Mouse (Mus musculus): Measurements from ENCODE around the gene Ddx54. TPM values are rescaled to one million over a fixed set of nuclear protein-coding genes. Genes with fewer than 3 reads are reported as not detected.
A peak's percentile ranks its signal among the peaks of the same experiment; 100 is the strongest.

Gene Ddx54
- polyA plus RNA-seq, 1 experiment from 2014 or later: 41.9 TPM

GRCm38 (mm10) chr5:120603515-120603914 lies 9.0 kb upstream of the Ddx54 start:
- Histone ChIP-seq H3K36me3 (ENCODE audit: control insufficient read depth, insufficient read depth, low read length) (no peaks in the 10 kb centered on the region), H3K9ac (ENCODE audit: low read length) (no peak overlapping the region), H3K9me3 (replicated peaks; ENCODE audit: control insufficient read depth, low read length) (no peaks in the 10 kb centered on the region), H3K27ac (ENCODE audit: low read length) (no peak overlapping the region), H3K4me3 (replicated peaks; ENCODE audit: low read length) (no peak overlapping the region), H3K27me3 (ENCODE audit: control insufficient read depth, insufficient read depth, low read length) (no peaks in the 10 kb centered on the region), H3K4me1 (ENCODE audit: control insufficient read depth, insufficient read depth, low read length) (peaks cover 5% of the 10 kb centered on the region; the same call in 1 of the 2 replicates), H3K4me2 (ENCODE audit: low read depth, low read length) (no peak overlapping the region)
- 70% methylated on average over 7 of the region's 7 CpGs for WGBS
- no peak for ATAC-seq (ENCODE audit: insufficient read depth, low FRiP score)

DNA sequence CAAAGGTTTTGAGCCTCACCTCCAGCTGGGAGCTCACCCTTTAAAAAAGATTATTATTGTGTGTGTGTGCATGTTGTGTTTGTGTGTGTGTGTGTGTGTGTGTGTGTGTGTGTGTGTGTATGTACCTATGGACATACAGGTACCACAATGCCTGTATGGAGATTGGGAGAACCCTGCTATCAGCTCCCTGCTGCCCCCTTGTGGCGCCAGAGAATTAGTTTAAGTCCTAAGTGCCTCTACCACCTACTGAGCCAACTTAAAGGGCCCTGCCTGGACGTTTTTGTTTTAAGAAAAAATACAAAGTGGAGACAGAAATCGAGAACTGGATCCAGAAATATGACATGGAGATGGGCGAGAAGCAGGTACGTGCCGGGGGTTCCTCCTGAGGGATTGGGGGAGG lies 7.7 kb upstream of the Ddx54 start:
- Histone ChIP-seq H3K4me1 (ENCODE audit: control insufficient read depth, insufficient read depth, low read length) (peaks cover 5% of the 10 kb centered on the region; the same call in 1 of the 2 replicates), H3K4me3 (replicated peaks; ENCODE audit: low read length) (peak overlapping the region; percentile 42), H3K9ac (ENCODE audit: low read length) (peak overlapping the region; percentile 65), H3K36me3 (ENCODE audit: control insufficient read depth, insufficient read depth, low read length) (no peaks in the 10 kb centered on the region), H3K27ac (ENCODE audit: low read length) (no peak overlapping the region; the same call in 1 of the 2 replicates), H3K27me3 (ENCODE audit: control insufficient read depth, insufficient read depth, low read length) (no peaks in the 10 kb centered on the region), H3K4me2 (ENCODE audit: low read depth, low read length) (peak overlapping the region; percentile 68), H3K9me3 (replicated peaks; ENCODE audit: control insufficient read depth, low read length) (no peaks in the 10 kb centered on the region)
- whole genome bisulfite sequencing: 8% methylated on average over 6 of the region's 6 CpGs
- ATAC-seq (ENCODE audit: insufficient read depth, low FRiP score): peak; percentile 32; the same call in 1 of the 2 replicates

DNA sequence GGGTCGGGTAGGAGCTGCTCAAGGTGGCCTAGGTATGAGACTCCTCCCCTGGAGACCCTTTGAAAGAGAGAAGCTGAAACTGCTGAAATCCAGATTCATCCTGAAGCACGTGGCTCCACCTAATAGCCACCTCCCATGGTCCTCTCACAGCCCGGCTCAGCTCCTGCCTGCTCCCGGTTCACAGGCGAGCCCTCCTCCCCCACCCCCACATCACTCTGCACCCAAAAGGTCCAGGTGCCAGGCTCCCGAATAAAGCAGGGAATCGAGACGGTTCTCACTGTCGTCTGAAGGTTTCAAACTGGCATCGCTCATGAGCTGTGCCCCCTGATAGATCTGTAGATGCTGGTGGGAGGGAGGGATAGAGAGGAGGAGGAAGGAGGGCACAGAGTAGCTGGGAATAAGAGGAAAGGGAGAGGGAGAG lies 7.3 kb upstream of the Ddx54 start:
- Histone ChIP-seq H3K4me2 (ENCODE audit: low read depth, low read length) (peak overlapping the region; percentile 68), H3K9me3 (replicated peaks; ENCODE audit: control insufficient read depth, low read length) (no peaks in the 10 kb centered on the region), H3K4me1 (ENCODE audit: control insufficient read depth, insufficient read depth, low read length) (peaks cover 5% of the 10 kb centered on the region; the same call in 1 of the 2 replicates), H3K27me3 (ENCODE audit: control insufficient read depth, insufficient read depth, low read length) (no peaks in the 10 kb centered on the region), H3K4me3 (replicated peaks; ENCODE audit: low read length) (peak overlapping the region; percentile 42), H3K36me3 (ENCODE audit: control insufficient read depth, insufficient read depth, low read length) (no peaks in the 10 kb centered on the region), H3K9ac (ENCODE audit: low read length) (peak overlapping the region; percentile 65), H3K27ac (ENCODE audit: low read length) (no peak overlapping the region; the same call in 1 of the 2 replicates)
- under 1% methylated on average over 10 of the region's 10 CpGs for WGBS
- peak; percentile 35; the same call in 1 of the 2 replicates for ATAC-seq (ENCODE audit: insufficient read depth, low FRiP score)

DNA sequence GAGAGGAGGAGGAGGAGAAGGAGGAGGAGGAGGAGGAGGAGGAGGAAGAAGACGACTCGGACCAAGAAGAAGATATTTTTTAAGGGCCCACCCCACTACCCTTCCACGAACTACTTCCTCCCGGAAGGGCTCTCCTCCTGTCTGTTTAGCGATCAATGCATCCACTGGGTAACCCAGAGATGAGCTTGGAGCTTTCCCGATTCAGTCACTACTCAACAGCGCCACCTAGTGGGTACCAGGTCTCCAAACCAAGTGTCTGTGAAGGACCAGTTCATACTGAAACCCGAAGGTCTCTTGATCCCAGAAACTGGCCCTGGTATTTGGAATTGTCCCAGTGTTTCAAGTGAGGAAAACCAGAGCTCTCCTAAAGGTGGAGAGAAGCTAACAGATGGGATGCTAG lies 6.9 kb upstream of the Ddx54 start:
- no peak overlapping the region for H3K27ac ChIP-seq (ENCODE audit: low read length)
- no peaks in the 10 kb centered on the region for H3K27me3 ChIP-seq (ENCODE audit: control insufficient read depth, insufficient read depth, low read length)
- H3K4me1 ChIP-seq (ENCODE audit: control insufficient read depth, insufficient read depth, low read length): peaks cover 5% of the 10 kb centered on the region; the same call in 1 of the 2 replicates
- peak; percentile 62; the same call in 1 of the 2 replicates for ATAC-seq (ENCODE audit: insufficient read depth, low FRiP score)
- H3K4me3 ChIP-seq (replicated peaks; ENCODE audit: low read length): peak overlapping the region; percentile 42
- H3K9me3 ChIP-seq (replicated peaks; ENCODE audit: control insufficient read depth, low read length): no peaks in the 10 kb centered on the region
- H3K4me2 ChIP-seq (ENCODE audit: low read depth, low read length): peak overlapping the region; percentile 68
- under 1% methylated on average over 8 of the region's 8 CpGs for WGBS
- no peaks in the 10 kb centered on the region for H3K36me3 ChIP-seq (ENCODE audit: control insufficient read depth, insufficient read depth, low read length)
- peak overlapping the region; percentile 65; the same call in 1 of the 2 replicates for H3K9ac ChIP-seq (ENCODE audit: low read length)

DNA sequence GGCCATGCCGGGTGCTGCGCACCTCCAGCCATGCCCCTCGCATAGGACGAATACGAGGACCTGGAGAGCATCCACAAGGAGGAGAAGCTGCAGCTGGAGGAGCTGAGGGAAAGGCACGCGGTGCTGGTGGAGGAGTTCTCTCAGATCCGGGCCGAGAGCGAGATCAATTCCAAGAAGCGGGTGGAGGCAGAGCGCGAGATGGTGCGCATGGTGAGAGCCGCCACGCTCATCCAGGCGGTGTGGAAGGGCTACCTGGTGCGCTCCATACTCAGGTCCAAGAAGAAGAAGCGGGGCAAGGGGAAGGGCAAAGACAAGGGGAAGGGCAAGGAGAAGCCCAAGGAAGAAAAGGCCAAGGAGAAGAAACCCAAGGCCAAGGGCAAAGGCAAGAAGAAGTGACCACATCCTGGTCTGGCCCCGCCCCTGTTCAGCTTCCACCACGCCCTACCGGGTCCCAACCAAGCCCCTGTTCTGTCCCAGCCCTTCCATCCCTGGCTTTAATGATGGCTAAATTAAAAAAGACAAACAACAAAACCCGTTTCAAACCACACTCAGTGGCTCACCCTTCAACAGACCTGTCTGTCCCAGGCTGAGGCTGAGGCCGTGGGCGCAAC lies 5.8 kb upstream of the Ddx54 start:
- no peak overlapping the region for H3K4me3 ChIP-seq (replicated peaks; ENCODE audit: low read length)
- 66% methylated on average over 25 of the region's 25 CpGs for WGBS
- H3K9me3 ChIP-seq (replicated peaks; ENCODE audit: control insufficient read depth, low read length): no peaks in the 10 kb centered on the region
- no peaks in the 10 kb centered on the region for H3K27me3 ChIP-seq (ENCODE audit: control insufficient read depth, insufficient read depth, low read length)
- H3K4me1 ChIP-seq (ENCODE audit: control insufficient read depth, insufficient read depth, low read length): peaks cover 15% of the 10 kb centered on the region
- H3K36me3 ChIP-seq (ENCODE audit: control insufficient read depth, insufficient read depth, low read length): no peaks in the 10 kb centered on the region
- H3K9ac ChIP-seq (ENCODE audit: low read length): no peak overlapping the region
- H3K27ac ChIP-seq (ENCODE audit: low read length): no peak overlapping the region
- H3K4me2 ChIP-seq (ENCODE audit: low read depth, low read length): no peak overlapping the region
- no peak for ATAC-seq (ENCODE audit: insufficient read depth, low FRiP score)

GRCm38 (mm10) chr5:120607335-120607734 lies 5.2 kb upstream of the Ddx54 start:
- Histone ChIP-seq H3K4me3 (replicated peaks; ENCODE audit: low read length) (no peak overlapping the region), H3K36me3 (ENCODE audit: control insufficient read depth, insufficient read depth, low read length) (no peaks in the 10 kb centered on the region), H3K4me2 (ENCODE audit: low read depth, low read length) (no peak overlapping the region), H3K9me3 (replicated peaks; ENCODE audit: control insufficient read depth, low read length) (no peaks in the 10 kb centered on the region), H3K27ac (ENCODE audit: low read length) (no peak overlapping the region), H3K9ac (ENCODE audit: low read length) (no peak overlapping the region), H3K4me1 (ENCODE audit: control insufficient read depth, insufficient read depth, low read length) (peaks cover 16% of the 10 kb centered on the region), H3K27me3 (ENCODE audit: control insufficient read depth, insufficient read depth, low read length) (no peaks in the 10 kb centered on the region)
- no peak for ATAC-seq (ENCODE audit: insufficient read depth, low FRiP score)
- WGBS: 82% methylated on average over 3 of the region's 3 CpGs

DNA sequence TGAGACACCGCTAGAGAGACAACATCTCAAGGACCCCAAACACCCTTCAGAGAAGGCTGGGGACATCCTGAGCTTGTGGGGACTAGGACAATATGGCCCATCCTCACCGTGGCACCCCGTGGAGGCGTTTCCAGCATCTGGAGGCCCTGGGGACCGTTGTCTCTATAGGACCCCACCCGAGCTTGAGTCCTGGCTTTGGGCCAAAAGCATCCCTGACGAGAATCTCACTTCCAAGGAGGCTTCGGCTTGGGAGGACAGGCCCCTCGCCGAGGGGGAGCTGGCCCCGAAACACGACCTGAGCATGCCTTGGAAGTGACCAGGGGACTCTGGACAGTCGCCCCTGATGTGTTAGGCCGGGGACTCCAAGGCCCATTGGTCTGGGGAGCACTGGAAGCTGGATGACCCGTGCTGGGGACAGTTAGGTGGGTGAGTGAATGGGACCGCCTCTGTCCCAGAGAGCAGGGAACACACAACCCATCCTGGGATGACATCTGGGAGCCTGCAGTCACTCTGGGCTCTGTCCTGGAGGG lies 3.2 kb upstream of the Ddx54 start:
- ATAC-seq (ENCODE audit: insufficient read depth, low FRiP score): no peak
- WGBS: 81% methylated on average over 16 of the region's 16 CpGs
- H3K4me3 ChIP-seq (replicated peaks; ENCODE audit: low read length): no peak overlapping the region

GRCm38 (mm10) chr5:120610906-120611305 lies 1.6 kb upstream of the Ddx54 start:
- Histone ChIP-seq H3K4me1 (ENCODE audit: control insufficient read depth, insufficient read depth, low read length) (peaks cover 11% of the 10 kb centered on the region), H3K4me3 (replicated peaks; ENCODE audit: low read length) (peak overlapping the region; percentile 93; the same call in 1 of the 2 replicates), H3K9ac (ENCODE audit: low read length) (peak overlapping the region; percentile 79; the same call in 1 of the 2 replicates), H3K4me2 (ENCODE audit: low read depth, low read length) (peak overlapping the region; percentile 83), H3K9me3 (replicated peaks; ENCODE audit: control insufficient read depth, low read length) (0 out of 2 replicates have a peak, but pooled peaks cover 2% of the 10 kb centered on the region), H3K36me3 (ENCODE audit: control insufficient read depth, insufficient read depth, low read length) (peaks cover 6% of the 10 kb centered on the region), H3K27ac (ENCODE audit: low read length) (no peak overlapping the region), H3K27me3 (ENCODE audit: control insufficient read depth, insufficient read depth, low read length) (no peaks in the 10 kb centered on the region)
- WGBS: 86% methylated on average over 5 of the region's 5 CpGs
- no peak for ATAC-seq (ENCODE audit: insufficient read depth, low FRiP score)

More for the DNA sequence above, 3.2 kb upstream of the Ddx54 start:
- H3K4me1 ChIP-seq (ENCODE audit: control insufficient read depth, insufficient read depth, low read length): peaks cover 16% of the 10 kb centered on the region
- H3K4me2 ChIP-seq (ENCODE audit: low read depth, low read length): no peak overlapping the region
- H3K36me3 ChIP-seq (ENCODE audit: control insufficient read depth, insufficient read depth, low read length): no peaks in the 10 kb centered on the region
- H3K9me3 ChIP-seq (replicated peaks; ENCODE audit: control insufficient read depth, low read length): no peaks in the 10 kb centered on the region
- H3K27me3 ChIP-seq (ENCODE audit: control insufficient read depth, insufficient read depth, low read length): no peaks in the 10 kb centered on the region
- no peak overlapping the region for H3K27ac ChIP-seq (ENCODE audit: low read length)
- no peak overlapping the region for H3K9ac ChIP-seq (ENCODE audit: low read length)

GRCm38 (mm10) chr5:120611416-120611815 lies 1.1 kb upstream of the Ddx54 start:
- Histone ChIP-seq H3K27me3 (ENCODE audit: control insufficient read depth, insufficient read depth, low read length) (no peaks in the 10 kb centered on the region), H3K9me3 (replicated peaks; ENCODE audit: control insufficient read depth, low read length) (peaks cover 6% of the 10 kb centered on the region; the same call in 1 of the 2 replicates), H3K36me3 (ENCODE audit: control insufficient read depth, insufficient read depth, low read length) (peaks cover 11% of the 10 kb centered on the region), H3K27ac (ENCODE audit: low read length) (no peak overlapping the region; the same call in 1 of the 2 replicates), H3K9ac (ENCODE audit: low read length) (peak overlapping the region; percentile 79), H3K4me3 (replicated peaks; ENCODE audit: low read length) (peak overlapping the region; percentile 93), H3K4me2 (ENCODE audit: low read depth, low read length) (peak overlapping the region; percentile 83), H3K4me1 (ENCODE audit: control insufficient read depth, insufficient read depth, low read length) (peaks cover 11% of the 10 kb centered on the region)
- WGBS: 47% methylated on average over 8 of the region's 8 CpGs
- no peak for ATAC-seq (ENCODE audit: insufficient read depth, low FRiP score)

Measured in stomach, embryonic 16.5 days (tissue).